Mouse (Mus musculus): Measurements from ENCODE around the gene Tanc1. TPM values are rescaled to one million over a fixed set of nuclear protein-coding genes. Genes with fewer than 3 reads are reported as not detected.

Gene Tanc1
- total RNA-seq, 2 experiments from 2014 or later, result 15.2 to 15.7 TPM

GRCm38 (mm10) chr2:59862618-59863017, 250.8 kb downstream of the Tanc1 start:
- DNase-seq (ENCODE audit: low spot score in 2 of 2), result no peak

- no peak for DNase-seq (ENCODE audit: low spot score in 2 of 2)
These were observed 258.7 kb downstream of the Tanc1 start for GRCm38 (mm10) chr2:59870526-59870925.

GRCm38 (mm10) chr2:59876482-59876881, 264.6 kb downstream of the Tanc1 start:
- no peak for DNase-seq (ENCODE audit: low spot score in 2 of 2)

- DNase-seq (ENCODE audit: low spot score in 2 of 2), result no peak
These were observed 265.5 kb downstream of the Tanc1 start for GRCm38 (mm10) chr2:59877335-59877734.

DNA sequence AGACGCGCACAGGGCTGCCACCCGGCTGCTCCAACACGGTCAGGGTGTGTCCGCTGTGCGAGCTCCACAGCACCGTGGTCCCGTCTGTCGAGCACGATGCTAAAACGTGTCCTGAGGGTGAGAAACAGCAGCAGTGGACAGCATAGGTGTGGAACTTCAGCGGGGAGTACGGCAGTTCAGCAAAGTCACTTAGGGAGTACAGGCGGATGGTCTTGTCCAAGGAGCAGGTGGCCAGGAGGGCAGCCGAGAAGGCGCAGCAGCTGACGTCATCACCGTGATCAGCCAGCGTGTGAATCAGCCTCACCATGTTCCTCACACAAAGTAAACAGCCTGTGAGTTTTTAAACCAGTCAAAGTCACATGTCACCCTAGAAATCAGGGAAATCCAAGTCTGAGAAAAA, 266.4 kb downstream of the Tanc1 start:
- DNase-seq (ENCODE audit: low spot score in 2 of 2), result no peak

GRCm38 (mm10) chr2:59881404-59881803, 269.6 kb downstream of the Tanc1 start:
- DNase-seq (ENCODE audit: low spot score in 2 of 2), result no peak

DNA sequence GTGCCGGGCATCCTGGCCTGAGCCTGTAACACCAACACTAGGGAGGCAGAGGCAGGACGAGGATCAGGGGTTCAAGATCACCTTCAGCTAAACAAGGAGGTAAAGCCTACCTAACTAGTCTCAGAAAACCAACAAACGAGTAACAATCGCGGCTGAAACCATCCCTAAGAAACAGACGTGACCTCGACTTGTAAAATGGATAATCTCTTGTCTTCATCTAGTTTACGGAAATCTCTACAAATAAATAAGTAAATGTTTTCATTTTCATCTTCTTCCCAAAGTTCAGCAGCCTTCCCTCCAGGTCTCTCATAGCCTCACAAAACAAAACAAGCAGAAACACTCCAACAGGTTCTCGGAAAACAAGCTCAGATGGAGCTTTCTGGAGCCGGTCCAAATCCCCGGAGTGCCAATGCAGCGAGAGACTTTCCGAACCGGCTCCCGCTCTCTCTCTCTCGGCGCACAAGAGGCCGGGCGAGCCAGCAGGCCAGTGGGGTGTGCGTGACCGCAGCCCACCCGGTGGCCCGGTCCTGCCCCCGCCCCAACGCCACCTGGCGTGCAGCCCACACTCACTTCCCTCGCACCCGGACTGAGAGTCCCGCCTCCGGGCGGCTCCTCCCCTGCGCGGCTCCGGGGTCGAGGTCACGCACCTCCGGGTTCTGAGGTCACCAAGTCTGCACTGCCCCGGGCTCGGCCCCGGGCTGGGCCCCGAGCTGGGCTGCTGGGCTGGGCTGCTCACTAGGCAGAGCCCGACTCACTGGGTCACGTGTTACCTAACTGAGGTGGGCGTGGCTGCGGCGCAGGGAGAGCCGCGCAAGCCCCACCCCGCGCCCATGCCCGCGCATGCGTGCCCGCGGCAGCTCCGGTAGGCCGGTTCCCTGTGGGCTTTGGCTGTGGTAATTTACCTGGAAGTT, 270.2 kb downstream of the Tanc1 start, which contains the start of gene Wdsub1:
Gene Wdsub1, minus strand, starts transcription at position 761 of the 911 bp plus-strand sequence.
- DNase-seq (ENCODE audit: low spot score in 2 of 2), result peak; percentile 90 to 93

- no peak for DNase-seq (ENCODE audit: low spot score in 2 of 2)
These were observed 271.0 kb downstream of the Tanc1 start for GRCm38 (mm10) chr2:59882742-59883281.

- no peak for DNase-seq (ENCODE audit: low spot score in 2 of 2)
These were observed 277.9 kb downstream of the Tanc1 start for GRCm38 (mm10) chr2:59889699-59890098.

Other genes starting within 250 kb of the Tanc1 start
- not detected for gene Dapl1, start 127.4 kb upstream of the Tanc1 start, total RNA-seq (2021)

All from adrenal gland, adult 18-20 months (tissue).